9 mouse cellular contexts compared by ENCODE assay signal in genomic region chr13:56266435-56266834, GRCm38 (mm10). TPM values are rescaled to one million over a fixed set of nuclear protein-coding genes. Genes with fewer than 3 reads are reported as not detected.
A peak's percentile ranks its signal among the peaks of the same experiment; 100 is the strongest.
DNase-seq lines count a peak whose midpoint lies in the region; ATAC-seq and TF ChIP-seq lines count a peak whose summit lies in the region.
"Had no signal": no experiment of that assay in that cellular context is flagged by ENCODE, and none has a peak within 500 bp of the region (broad histone marks: within the 10 kb centered on the region; RNA-seq: fewer than 3 reads in every experiment).

No protein-coding gene starts in this region.

- no peak overlapping the region for H3K9ac ChIP-seq in forebrain, embryonic 11.5 days (ENCODE audit: low read length)
- H3K9ac ChIP-seq in forebrain, embryonic 12.5 days, result no peak overlapping the region
- H3K9ac ChIP-seq in liver, embryonic 14.5 days (replicated peaks), result no peak overlapping the region
- H3K9ac ChIP-seq in liver, embryonic 11.5 days (ENCODE audit: low read depth, low read length), result no peak overlapping the region
- H3K9ac ChIP-seq: hindbrain, embryonic 15.5 days had no signal

- H3K9me3 ChIP-seq in forebrain, embryonic 11.5 days (ENCODE audit: control insufficient read depth, low read length), result no peaks in the 10 kb centered on the region; the same call in 1 of the 2 replicates
- H3K9me3 ChIP-seq in forebrain, embryonic 12.5 days, result peaks cover 10% of the 10 kb centered on the region; the same call in 1 of the 2 replicates
- H3K9me3 ChIP-seq in liver, embryonic 14.5 days (ENCODE audit: control insufficient read depth, low read length), result no peaks in the 10 kb centered on the region
- no peaks in the 10 kb centered on the region for H3K9me3 ChIP-seq in liver, embryonic 11.5 days (ENCODE audit: control insufficient read depth, low read length)

- TF ChIP-seq CTCF in liver, embryonic 14.5 days (IDR thresholded peaks at IDR 0.05; ENCODE audit: low read depth), result peak; percentile 53
- TF ChIP-seq CTCF in bone marrow macrophage, adult 2 months (IDR thresholded peaks at IDR 0.05; ENCODE audit: low read depth, low read length), result peak; percentile 30; the same call in 1 of the 2 replicates
- peak; percentile 52; the same call in 1 of the 2 replicates for TF ChIP-seq CTCF in small intestine, adult 2 months (IDR thresholded peaks at IDR 0.05; ENCODE audit: extremely low read depth, insufficient read length, insufficient replicate concordance, low read depth, low read length)

- no peak for TF ChIP-seq POLR2A in bone marrow macrophage, adult 2 months (IDR thresholded peaks at IDR 0.05; ENCODE audit: borderline replicate concordance, low read depth, low read length)
- TF ChIP-seq POLR2A in small intestine, adult 2 months (IDR thresholded peaks at IDR 0.05; ENCODE audit: low read depth, low read length), result no peak

- no peak overlapping the region for H3K4me2 ChIP-seq in forebrain, embryonic 11.5 days (ENCODE audit: low read depth, low read length, severe bottlenecking)
- no peak overlapping the region for H3K4me2 ChIP-seq in forebrain, embryonic 12.5 days
- H3K4me2 ChIP-seq in liver, embryonic 14.5 days (ENCODE audit: low read depth), result no peak overlapping the region
- H3K4me2 ChIP-seq in liver, embryonic 11.5 days, result no peak overlapping the region
- H3K4me2 ChIP-seq: hindbrain, embryonic 15.5 days had no signal

- WGBS in forebrain, embryonic 11.5 days, result 38% methylated on average over 8 of the region's 8 CpGs
- 35% methylated on average over 8 of the region's 8 CpGs for WGBS in forebrain, embryonic 12.5 days
- 34% methylated on average over 8 of the region's 8 CpGs for WGBS in liver, embryonic 14.5 days (ENCODE audit: insufficient replicate concordance)
- WGBS in liver, embryonic 11.5 days, result 37% methylated on average over 8 of the region's 8 CpGs
- WGBS in small intestine, adult 2 months, result 40% methylated on average over 8 of the region's 8 CpGs

- TF ChIP-seq EP300 in liver, embryonic 14.5 days (IDR thresholded peaks at IDR 0.05; ENCODE audit: low read depth), result no peak

- no peaks in the 10 kb centered on the region for H3K36me3 ChIP-seq in forebrain, embryonic 11.5 days (ENCODE audit: control insufficient read depth, insufficient read depth, low read length)
- no peaks in the 10 kb centered on the region for H3K36me3 ChIP-seq in forebrain, embryonic 12.5 days (replicated peaks)
- H3K36me3 ChIP-seq in liver, embryonic 14.5 days (replicated peaks; ENCODE audit: control insufficient read depth, insufficient read depth, low read depth), result no peaks in the 10 kb centered on the region
- H3K36me3 ChIP-seq in liver, embryonic 11.5 days (ENCODE audit: control insufficient read depth, insufficient read depth, low read length), result no peaks in the 10 kb centered on the region
- H3K36me3 ChIP-seq in small intestine, adult 2 months (ENCODE audit: control insufficient read depth, insufficient read depth, low read length), result no peaks in the 10 kb centered on the region
- H3K36me3 ChIP-seq: hindbrain, embryonic 15.5 days had no signal

- ATAC-seq in forebrain, embryonic 11.5 days (replicated peaks; ENCODE audit: low FRiP score), result peak; percentile 36; the same call in 1 of the 2 replicates
- ATAC-seq in forebrain, embryonic 12.5 days (ENCODE audit: low FRiP score), result no peak; the same call in 1 of the 2 replicates
- ATAC-seq in liver, embryonic 14.5 days (ENCODE audit: insufficient read depth), result no peak
- no peak for ATAC-seq in liver, embryonic 11.5 days (replicated peaks; ENCODE audit: low FRiP score)
- ATAC-seq in megakaryocyte, adult 5-6 weeks (ENCODE audit: poor library complexity, severe bottlenecking), result no peak

- peaks cover 19% of the 10 kb centered on the region for H3K27me3 ChIP-seq in forebrain, embryonic 11.5 days (ENCODE audit: control insufficient read depth, insufficient read depth, low read length)
- H3K27me3 ChIP-seq in forebrain, embryonic 12.5 days, result peaks cover 62% of the 10 kb centered on the region
- H3K27me3 ChIP-seq in liver, embryonic 14.5 days (ENCODE audit: control insufficient read depth, insufficient read depth, low read length), result peaks cover 3% of the 10 kb centered on the region
- H3K27me3 ChIP-seq in liver, embryonic 11.5 days (replicated peaks; ENCODE audit: control insufficient read depth, insufficient read depth, low read length), result peaks cover 20% of the 10 kb centered on the region
- no peaks in the 10 kb centered on the region; the same call in 1 of the 2 replicates for H3K27me3 ChIP-seq in small intestine, adult 2 months (ENCODE audit: control insufficient read depth, insufficient read depth, low read length)

- no peak overlapping the region for H3K4me3 ChIP-seq in forebrain, embryonic 11.5 days (ENCODE audit: low read depth, low read length)
- no peak overlapping the region for H3K4me3 ChIP-seq in forebrain, embryonic 12.5 days (replicated peaks)
- H3K4me3 ChIP-seq in liver, embryonic 14.5 days (ENCODE audit: insufficient read depth in 1 of 2, low read depth in 2 of 2, low read length in 2 of 2), result no peak overlapping the region
- no peak overlapping the region for H3K4me3 ChIP-seq in liver, embryonic 11.5 days (ENCODE audit: low read depth, low read length)
- H3K4me3 ChIP-seq in bone marrow macrophage, adult 2 months (ENCODE audit: insufficient read depth, low read length), result no peak overlapping the region
- no peak overlapping the region for H3K4me3 ChIP-seq in small intestine, adult 2 months (ENCODE audit: low read depth, low read length)
- H3K4me3 ChIP-seq: hindbrain, embryonic 15.5 days had no signal

- intact Hi-C loops in left cerebral cortex, postnatal 14 days (cut with DNase I), result loop anchor here (1.0 kb wide), 1 partner anchor 69 kb away; no protein-coding TSS in a partner anchor

- peak; percentile 67 for DNase-seq in forebrain, embryonic 11.5 days (ENCODE audit: low spot score)
- no peak for DNase-seq in liver, embryonic 14.5 days (ENCODE audit: low read depth in 3 of 3, low spot score in 3 of 3)
- DNase-seq in liver, embryonic 11.5 days (ENCODE audit: low spot score), result no peak
- DNase-seq in left cerebral cortex, postnatal 14 days (ENCODE audit: low spot score in 2 of 2), result peak; percentile 61 to 62

- H3K4me1 ChIP-seq in forebrain, embryonic 11.5 days (replicated peaks; ENCODE audit: control insufficient read depth, insufficient read depth, low read length), result no peaks in the 10 kb centered on the region
- 0 out of 2 replicates have a peak, but pooled peaks cover 3% of the 10 kb centered on the region for H3K4me1 ChIP-seq in forebrain, embryonic 12.5 days
- H3K4me1 ChIP-seq in liver, embryonic 14.5 days (replicated peaks; ENCODE audit: control insufficient read depth in 2 of 2, insufficient read depth in 2 of 2, low read length in 1 of 2), result no peaks in the 10 kb centered on the region
- H3K4me1 ChIP-seq in liver, embryonic 11.5 days (replicated peaks; ENCODE audit: control insufficient read depth, insufficient read depth, low read length), result no peaks in the 10 kb centered on the region
- no peaks in the 10 kb centered on the region for H3K4me1 ChIP-seq in bone marrow macrophage, adult 2 months (ENCODE audit: control insufficient read depth, insufficient read depth, low read length)
- H3K4me1 ChIP-seq in small intestine, adult 2 months (ENCODE audit: control insufficient read depth, insufficient read depth, insufficient read length, low read length), result no peaks in the 10 kb centered on the region
- H3K4me1 ChIP-seq: hindbrain, embryonic 15.5 days had no signal

- H3K27ac ChIP-seq in forebrain, embryonic 11.5 days (ENCODE audit: low read depth, low read length), result no peak overlapping the region
- no peak overlapping the region for H3K27ac ChIP-seq in forebrain, embryonic 12.5 days
- H3K27ac ChIP-seq in liver, embryonic 14.5 days, result no peak overlapping the region
- no peak overlapping the region for H3K27ac ChIP-seq in liver, embryonic 11.5 days (ENCODE audit: low read depth, low read length)
- no peak overlapping the region for H3K27ac ChIP-seq in bone marrow macrophage, adult 2 months (ENCODE audit: insufficient read depth, low read depth, low read length)
- H3K27ac ChIP-seq in small intestine, adult 2 months (ENCODE audit: insufficient read depth, low read depth, low read length), result no peak overlapping the region
- H3K27ac ChIP-seq: hindbrain, embryonic 15.5 days had no signal

RNA-seq across cellular contexts. Expression of gene Neurog1, which starts 14.5 kb away (rescaled TPM):
- 27.6 and 33.2 TPM in 2 replicates for polyA plus RNA-seq in forebrain, embryonic 11.5 days (2014; fragmentation: Nextera tagmentation; extraction: Ambion mirVana)
- 16.2 and 19.5 TPM in 2 replicates for polyA plus RNA-seq in forebrain, embryonic 12.5 days (2016; fragmentation: Nextera tagmentation; extraction: Ambion mirVana)
- polyA plus RNA-seq in liver, embryonic 14.5 days (2012; rRNA removed), result not detected in 2 replicates
- not detected in 2 replicates for polyA plus RNA-seq in liver, embryonic 14.5 days (2014; fragmentation: Nextera tagmentation; extraction: Ambion mirVana)
- polyA plus RNA-seq in liver, embryonic 11.5 days (2014; fragmentation: Nextera tagmentation; extraction: Ambion mirVana), result not detected in 2 replicates
- not detected in 2 replicates for polyA plus RNA-seq in bone marrow macrophage, adult 2 months (2012; ENCODE audit: insufficient read depth, insufficient read length, missing spikeins)
- total RNA-seq in left cerebral cortex, postnatal 14 days (2021), result not detected
- not detected in 2 replicates for polyA plus RNA-seq in small intestine, adult 2 months (2012; rRNA removed)
- not detected in 2 replicates for total RNA-seq in megakaryocyte, adult 5-6 weeks (2015)
- not detected in 2 replicates for total RNA-seq in megakaryocyte, adult 5-6 weeks (2017)

RNA-seq across cellular contexts. Expression of gene Cxcl14, which starts 29.9 kb away (rescaled TPM):
- polyA plus RNA-seq in forebrain, embryonic 11.5 days (2014; fragmentation: Nextera tagmentation; extraction: Ambion mirVana), result 8.6 and 10.9 TPM in 2 replicates
- 19.5 and 26.3 TPM in 2 replicates for polyA plus RNA-seq in forebrain, embryonic 12.5 days (2016; fragmentation: Nextera tagmentation; extraction: Ambion mirVana)
- 0.10 and 0.20 TPM in 2 replicates for polyA plus RNA-seq in liver, embryonic 14.5 days (2012; rRNA removed)
- not detected in 2 replicates for polyA plus RNA-seq in liver, embryonic 14.5 days (2014; fragmentation: Nextera tagmentation; extraction: Ambion mirVana)
- 3.0 and 5.9 TPM in 2 replicates for polyA plus RNA-seq in liver, embryonic 11.5 days (2014; fragmentation: Nextera tagmentation; extraction: Ambion mirVana)
- 0.73 and 1.5 TPM in 2 replicates for polyA plus RNA-seq in bone marrow macrophage, adult 2 months (2012; ENCODE audit: insufficient read depth, insufficient read length, missing spikeins)
- 100 to 1,000 TPM; 125 to 136 TPM for total RNA-seq in left cerebral cortex, postnatal 14 days (2021)
- polyA plus RNA-seq in small intestine, adult 2 months (2012; rRNA removed), result 35.7 and 68.8 TPM in 2 replicates
- total RNA-seq in megakaryocyte, adult 5-6 weeks (2015), result 0.14 and 0.78 TPM in 2 replicates
- total RNA-seq in megakaryocyte, adult 5-6 weeks (2017), result 0.11 and 0.28 TPM in 2 replicates

Comparison
In these comparisons a context has a peak if more than half of its experiments do, and no peak if none do; other contexts are left out.
1. DNase-seq: peak in forebrain, embryonic 11.5 days (single experiment) and left cerebral cortex, postnatal 14 days (2 of 2); none in liver, embryonic 14.5 days (0 of 3) and liver, embryonic 11.5 days (single experiment).
2. RNA of gene Neurog1, which starts 14.5 kb away (polyA plus RNA-seq): 27.6 to 33.2 TPM in forebrain, embryonic 11.5 days and 16.2 to 19.5 TPM in forebrain, embryonic 12.5 days; not detected in liver, embryonic 11.5 days, not detected in liver, embryonic 14.5 days, not detected in bone marrow macrophage, adult 2 months and not detected in small intestine, adult 2 months; every median in the first group is over 10 times any median in the second.
3. Peak in every context shown above with its lines, with median percentiles within 50 percentile points of each other: CTCF ChIP-seq.